Mouse (Mus musculus) heart, embryonic 11.5 days (tissue): ENCODE results near the gene Gmnn. TPM values are rescaled to one million over a fixed set of nuclear protein-coding genes. Genes with fewer than 3 reads are reported as not detected.
A peak's percentile ranks its signal among the peaks of the same experiment; 100 is the strongest.
"Not testable (repeated sequence)": the region's sequence is repeated elsewhere in the genome, so short reads cannot be mapped to it uniquely, and the experiment has no call there.

ENCODE experiments used
- ATAC-seq: fragments of 200-750 bp; cut with Nextera tagmentation; replicated peaks from 2 replicates; pipeline ENCODE4 v1.8.0; 2017; ENCODE audit warnings: moderate library complexity; ENCODE audit not compliant: insufficient number of reproducible peaks, low FRiP score, low TSS enrichment
- H3K27ac ChIP-seq: fragments of 300-500 bp; sonication (generic); 2 replicates; pipeline ENCODE4 v1.5.1; 2014; ENCODE audit warnings: mild to moderate bottlenecking, low read depth, low read length
- H3K27me3 ChIP-seq: fragments of 300-500 bp; sonication (generic); 2 replicates; pipeline ENCODE4 v1.6.1; 2014; ENCODE audit warnings: mild to moderate bottlenecking, low read length, mixed read lengths; ENCODE audit not compliant: control insufficient read depth, insufficient read depth
- H3K36me3 ChIP-seq: fragments of 300-500 bp; sonication (generic); 2 replicates; pipeline ENCODE4 v1.6.1; 2014; ENCODE audit warnings: mild to moderate bottlenecking, low read length, moderate library complexity, mixed read lengths; ENCODE audit not compliant: control insufficient read depth, insufficient read depth
- H3K4me1 ChIP-seq: fragments of 300-500 bp; sonication (generic); 2 replicates; pipeline ENCODE4 v1.6.1; 2014; ENCODE audit warnings: low read length; ENCODE audit not compliant: control insufficient read depth, insufficient read depth
- H3K4me2 ChIP-seq: fragments of 300-500 bp; sonication (generic); 2 replicates; pipeline ENCODE4 v1.6.1; 2014; ENCODE audit warnings: mild to moderate bottlenecking, moderate library complexity
- H3K4me3 ChIP-seq: fragments of 300-500 bp; sonication (generic); 2 replicates; pipeline ENCODE4 v1.5.1; 2014; ENCODE audit warnings: low read depth, low read length
- H3K9ac ChIP-seq: fragments of 300-500 bp; sonication (generic); 2 replicates; pipeline ENCODE4 v1.6.1; 2014; ENCODE audit warnings: mild to moderate bottlenecking, low read depth, low read length, moderate library complexity
- H3K9me3 ChIP-seq: fragments of 300-500 bp; sonication (generic); replicated peaks from 2 replicates; pipeline ENCODE4 v1.6.1; 2016; ENCODE audit warnings: low read length; ENCODE audit not compliant: control insufficient read depth
- WGBS: fragments of 180-500 bp; shearing (Covaris S2); extraction: QIAGEN DNeasy Blood & Tissue Kit; methylation state at CpG from one replicate; pipeline ENCODE4 v1.1.7; 2014; ENCODE audit not compliant: insufficient replicate concordance; 5-methylcytosine and 5-hydroxymethylcytosine counted together
- polyA plus RNA-seq: library from polyadenylated mRNA; unstranded; fragments of >200 nt; fragmentation: Nextera tagmentation; extraction: Ambion mirVana; gene quantifications from 2 replicates; pipeline ENCODE4 v1.2.1, GENCODE M21; 2014

The Gmnn gene
- polyA plus RNA-seq, 1 experiment from 2014 or later = 127 TPM

- Histone ChIP-seq H3K36me3 (no peaks in the 10 kb centered on the region), H3K4me1 (no peaks in the 10 kb centered on the region), H3K27ac (no peak overlapping the region), H3K9me3 (no peaks in the 10 kb centered on the region), H3K4me2 (no peak overlapping the region), H3K27me3 (no peaks in the 10 kb centered on the region), H3K4me3 (no peak overlapping the region), H3K9ac (no peak overlapping the region)
- no peak for ATAC-seq
- WGBS = 44% methylated on average over 7 of the region's 7 CpGs
Measured at GRCm38 (mm10) chr13:24776146-24776844, 14.6 kb upstream of the Gmnn start.

- not testable (repeated sequence) for H3K9ac ChIP-seq, H3K4me1 ChIP-seq, H3K27ac ChIP-seq, H3K9me3 ChIP-seq, H3K4me2 ChIP-seq, H3K36me3 ChIP-seq, H3K4me3 ChIP-seq, ATAC-seq, H3K27me3 ChIP-seq
- 93% methylated on average over 10 of the region's 10 CpGs for WGBS
Measured at GRCm38 (mm10) chr13:24771482-24771881, 9.8 kb upstream of the Gmnn start.

DNA sequence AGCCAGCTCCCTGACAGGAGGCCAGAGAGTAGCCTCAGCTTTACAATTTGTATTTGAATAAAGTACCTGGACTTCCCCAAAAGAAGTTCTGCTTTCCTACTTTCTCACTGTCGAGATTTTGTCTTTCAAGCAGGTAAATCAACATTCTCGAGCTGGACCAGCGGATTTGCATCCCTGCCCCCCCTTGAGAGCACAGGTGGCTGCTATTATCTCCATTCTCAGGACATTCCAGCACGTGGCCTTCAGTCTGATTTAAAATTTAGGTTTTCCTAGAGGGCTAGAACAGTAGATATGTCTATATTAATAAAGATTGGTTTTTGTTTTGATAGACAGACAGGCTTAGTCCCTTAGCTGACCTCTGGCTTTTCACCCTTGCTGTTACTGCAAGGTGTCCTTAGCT, 6.1 kb upstream of the Gmnn start:
- not testable (repeated sequence) for H3K9me3 ChIP-seq, ATAC-seq
- WGBS = 72% methylated on average over 4 of the region's 4 CpGs

DNA sequence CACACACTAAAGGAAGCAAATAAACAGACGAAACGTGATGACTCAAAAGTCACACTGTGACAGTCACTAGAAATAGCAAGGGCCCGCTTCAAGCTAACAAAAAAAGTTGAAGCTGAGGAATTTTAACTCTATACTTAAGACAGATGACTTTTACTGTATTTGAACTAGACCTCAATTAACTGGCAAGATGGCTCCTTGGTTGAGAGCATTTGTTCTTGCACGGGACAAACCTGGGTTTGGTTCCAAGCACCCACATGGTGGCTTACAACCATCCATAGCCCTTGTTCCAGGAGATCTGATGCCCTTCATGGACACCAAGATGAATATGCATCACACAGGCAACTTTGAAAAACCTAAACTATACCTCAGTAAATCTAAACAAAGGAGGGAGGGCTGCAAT, 531 bp upstream of the Gmnn start:
- 29% methylated on average over 4 of the region's 4 CpGs for WGBS
- H3K4me2 ChIP-seq = peak overlapping the region; percentile 58
- peak overlapping the region; percentile 91 for H3K9ac ChIP-seq
- no peak for ATAC-seq
- H3K27me3 ChIP-seq = no peaks in the 10 kb centered on the region
- H3K36me3 ChIP-seq = peaks cover 13% of the 10 kb centered on the region
- H3K4me1 ChIP-seq = peaks cover 6% of the 10 kb centered on the region; the same call in 1 of the 2 replicates
- H3K4me3 ChIP-seq = peak overlapping the region; percentile 85
- H3K9me3 ChIP-seq = no peaks in the 10 kb centered on the region
- 0 out of 2 replicates have a peak overlapping the region, but pooled peaks have one; percentile 97 for H3K27ac ChIP-seq

More for the DNA sequence above, 6.1 kb upstream of the Gmnn start:
- not testable (repeated sequence) for H3K4me2 ChIP-seq, H3K36me3 ChIP-seq, H3K4me1 ChIP-seq, H3K4me3 ChIP-seq, H3K27ac ChIP-seq, H3K27me3 ChIP-seq, H3K9ac ChIP-seq

GRCm38 (mm10) chr13:24761083-24761402, 680 bp downstream of the Gmnn start:
- Histone ChIP-seq H3K4me3 (peak overlapping the region; percentile 85), H3K4me2 (peak overlapping the region; percentile 58), H3K9me3 (no peaks in the 10 kb centered on the region), H3K27me3 (no peaks in the 10 kb centered on the region), H3K36me3 (peaks cover 14% of the 10 kb centered on the region), H3K9ac (peak overlapping the region; percentile 91), H3K4me1 (peaks cover 6% of the 10 kb centered on the region; the same call in 1 of the 2 replicates), H3K27ac (peak overlapping the region; percentile 97)
- ATAC-seq = no peak
- 3% methylated on average over 10 of the region's 10 CpGs for WGBS

DNA sequence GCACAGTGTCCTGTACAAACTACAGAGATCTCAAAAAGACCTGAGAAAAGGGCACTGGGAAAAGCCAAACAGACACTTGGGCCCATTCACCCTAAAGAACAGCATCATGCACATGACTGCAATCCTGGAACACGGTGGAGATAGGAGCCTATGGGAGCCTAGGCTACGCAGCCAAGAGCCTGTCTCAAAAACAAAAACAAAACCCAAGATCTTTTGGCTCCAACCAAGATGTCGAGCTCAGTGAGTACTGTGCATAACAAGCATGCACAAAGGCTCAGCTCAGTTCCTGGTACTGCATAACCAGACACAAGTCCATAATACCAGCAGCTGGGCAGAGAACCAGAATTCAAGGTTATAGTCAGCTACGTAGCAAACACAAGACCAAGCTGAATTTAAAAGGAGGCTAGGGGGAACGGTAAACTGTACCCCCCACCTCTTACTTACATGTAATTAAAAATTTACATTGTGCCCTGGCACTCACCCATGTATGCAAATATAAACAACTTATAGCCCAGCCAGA, 1.3 kb downstream of the Gmnn start:
- WGBS = 70% methylated on average over 5 of the region's 5 CpGs
- Histone ChIP-seq H3K4me2 (peak overlapping the region; percentile 58), H3K4me1 (peaks cover 6% of the 10 kb centered on the region; the same call in 1 of the 2 replicates), H3K4me3 (peak overlapping the region; percentile 85), H3K27me3 (no peaks in the 10 kb centered on the region), H3K9me3 (no peaks in the 10 kb centered on the region), H3K9ac (peak overlapping the region; percentile 91), H3K27ac (no peak overlapping the region), H3K36me3 (peaks cover 17% of the 10 kb centered on the region)
- ATAC-seq = no peak

- Histone ChIP-seq H3K9ac (no peak overlapping the region), H3K36me3 (peaks cover 17% of the 10 kb centered on the region), H3K27ac (no peak overlapping the region), H3K9me3 (no peaks in the 10 kb centered on the region), H3K4me3 (no peak overlapping the region), H3K4me2 (no peak overlapping the region), H3K4me1 (peaks cover 6% of the 10 kb centered on the region; the same call in 1 of the 2 replicates), H3K27me3 (no peaks in the 10 kb centered on the region)
- no peak for ATAC-seq
- WGBS = 86% methylated on average over 10 of the region's 10 CpGs
Measured at GRCm38 (mm10) chr13:24759451-24759850, 2.3 kb downstream of the Gmnn start.

GRCm38 (mm10) chr13:24757820-24758564, 3.7 kb downstream of the Gmnn start:
- Histone ChIP-seq H3K9ac (no peak overlapping the region), H3K4me3 (no peak overlapping the region), H3K27me3 (no peaks in the 10 kb centered on the region), H3K4me2 (no peak overlapping the region), H3K4me1 (peaks cover 6% of the 10 kb centered on the region; the same call in 1 of the 2 replicates), H3K27ac (no peak overlapping the region), H3K9me3 (no peaks in the 10 kb centered on the region), H3K36me3 (peaks cover 25% of the 10 kb centered on the region)
- no peak for ATAC-seq
- 82% methylated on average over 12 of the region's 12 CpGs for WGBS
